Mouse (Mus musculus) lung, postnatal 36 days (tissue): ENCODE measurements around the gene Olfr1036.
"Not testable (repeated sequence)": the region's sequence is repeated elsewhere in the genome, so short reads cannot be mapped to it uniquely, and the experiment has no call there.

Source experiments
- DNase-seq: peaks from one replicate; pipeline ENCODE4 v3.0.0; 2022; ENCODE audit warnings: mixed read lengths

Olfr1036 gene

DNA sequence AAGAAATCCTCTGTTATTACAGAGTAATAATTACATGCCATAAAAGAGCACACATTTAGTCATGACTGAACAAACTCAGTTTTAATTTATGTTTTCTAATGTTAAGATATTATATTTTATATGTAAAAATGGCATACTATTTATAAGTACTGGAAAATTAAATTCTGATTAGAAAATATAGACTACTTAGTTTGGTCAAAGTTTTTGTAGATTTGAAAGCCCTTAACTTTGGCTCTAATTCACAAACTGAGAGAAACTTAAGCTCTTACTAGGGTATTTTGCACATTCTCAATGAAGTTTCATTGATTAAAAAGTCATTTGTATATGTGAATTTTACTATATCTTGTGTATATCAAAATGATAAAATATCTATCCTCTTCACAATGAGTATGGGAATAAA lies at the start of gene Olfr1036:
Gene Olfr1036 (plus strand): TSS at position 301 of the 400 bp plus-strand sequence.
- DNase-seq = not testable (repeated sequence)

- DNase-seq = no peak
Measured at GRCm38 (mm10) chr2:86045561-86045960, 28.2 kb upstream of the Olfr1036 start, which contains the start of gene Olfr1034. Gene Olfr1034, plus strand, starts transcription at chr2:86045861.

DNA sequence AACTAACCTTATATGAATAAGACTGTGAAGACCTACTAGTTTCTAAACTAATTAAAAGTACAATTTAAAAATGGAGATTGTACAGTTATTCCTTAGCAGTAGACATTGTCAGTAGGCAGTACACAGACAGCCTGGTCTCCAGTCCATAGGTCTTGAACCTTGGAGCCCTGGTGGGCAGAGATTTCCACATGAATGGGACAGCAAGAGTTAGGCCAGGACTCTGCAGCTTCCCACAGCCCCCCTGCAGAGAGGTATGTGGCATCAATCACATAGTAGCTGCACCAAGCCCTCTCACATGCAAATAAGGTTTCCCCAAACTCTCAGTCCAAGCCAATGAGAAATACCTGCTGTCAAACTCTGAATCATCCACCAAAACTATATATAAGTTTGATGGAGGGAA lies 23.0 kb upstream of the Olfr1036 start:
- DNase-seq = not testable (repeated sequence)

GRCm38 (mm10) chr2:86063766-86064165 lies 10.0 kb upstream of the Olfr1036 start:
- not testable (repeated sequence) for DNase-seq

- no peak for DNase-seq
Measured at GRCm38 (mm10) chr2:86070189-86070588, 3.6 kb upstream of the Olfr1036 start.

- DNase-seq = not testable (repeated sequence)
Measured at GRCm38 (mm10) chr2:86080478-86080877, 6.7 kb downstream of the Olfr1036 start.

DNA sequence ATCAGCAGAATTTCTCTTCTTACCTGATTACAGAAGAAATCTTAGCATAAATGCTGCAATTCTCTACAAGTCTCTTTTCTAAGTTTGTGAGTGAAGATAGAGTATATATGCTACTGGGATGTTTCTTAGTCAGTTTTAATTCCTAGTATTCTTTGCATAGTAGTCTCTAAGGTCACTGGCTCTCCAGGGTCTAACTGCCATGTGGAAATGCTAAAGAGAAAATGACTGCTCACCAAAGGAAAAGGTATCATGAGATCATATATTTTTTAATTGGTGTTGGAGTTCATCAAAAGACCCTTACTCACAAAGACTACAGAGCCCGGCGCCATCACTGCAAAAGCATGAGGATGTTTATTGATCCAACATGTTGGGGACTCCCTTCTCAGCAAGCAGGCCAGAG lies 13.5 kb downstream of the Olfr1036 start, which contains the start of gene Olfr1037:
Gene Olfr1037 (minus strand): TSS at position 101 of the 400 bp plus-strand sequence.
- no peak for DNase-seq
